Mouse (Mus musculus) frontal cortex, postnatal 14 days (tissue): ENCODE measurements around the gene Frmpd2.
A peak's percentile ranks its signal among the peaks of the same experiment; 100 is the strongest.
"Not testable (repeated sequence)": the region's sequence is repeated elsewhere in the genome, so short reads cannot be mapped to it uniquely, and the experiment has no call there.

Experiments
- DNase-seq, 2 experiments: peaks; one replicate each; pipeline ENCODE4 v3.0.0; 2022; ENCODE audit warnings: low spot score in 2 of 2

Gene Frmpd2

DNA sequence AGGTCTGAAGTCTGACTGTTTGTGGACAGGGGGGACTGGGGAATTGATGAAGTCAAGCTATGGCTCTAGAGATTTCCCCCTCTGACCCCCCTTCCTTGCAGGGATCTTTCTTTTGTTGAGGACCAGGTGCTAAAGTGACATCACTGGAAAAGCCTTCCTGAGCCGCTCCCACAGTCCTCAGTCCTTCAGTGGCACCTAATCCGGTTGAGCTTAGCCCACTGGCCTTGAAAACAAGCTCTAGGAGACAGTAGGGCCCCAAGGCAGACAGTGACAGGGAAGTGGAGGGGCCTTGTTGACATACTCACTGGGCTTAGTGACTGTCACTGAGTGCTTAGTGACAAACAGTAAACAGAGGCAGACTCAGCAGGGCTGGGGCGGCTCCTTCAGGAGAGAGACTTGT, at the start of gene Frmpd2:
Gene Frmpd2, plus strand, starts transcription at position 366 of the 400 bp plus-strand sequence.
- no peak for DNase-seq

DNA sequence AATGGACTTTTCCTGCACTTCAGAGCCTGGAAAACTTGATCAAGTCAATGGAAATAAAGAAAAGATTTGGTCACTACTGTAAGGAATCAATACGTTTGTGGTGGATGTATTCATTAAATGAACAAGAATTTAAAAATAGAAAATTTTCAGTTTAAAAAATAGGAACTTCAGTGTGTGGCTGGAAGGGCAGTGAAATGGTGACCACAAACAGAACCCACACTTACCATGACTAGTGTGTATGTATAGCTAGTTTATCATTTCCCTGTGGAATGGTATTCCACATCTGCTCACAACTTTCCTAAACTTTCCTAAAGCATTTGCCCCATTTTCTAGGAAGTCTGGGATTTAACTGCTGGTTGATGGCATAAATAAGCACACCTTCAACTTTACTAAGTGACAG, 48.5 kb upstream of the Frmpd2 start:
- DNase-seq: no peak

DNA sequence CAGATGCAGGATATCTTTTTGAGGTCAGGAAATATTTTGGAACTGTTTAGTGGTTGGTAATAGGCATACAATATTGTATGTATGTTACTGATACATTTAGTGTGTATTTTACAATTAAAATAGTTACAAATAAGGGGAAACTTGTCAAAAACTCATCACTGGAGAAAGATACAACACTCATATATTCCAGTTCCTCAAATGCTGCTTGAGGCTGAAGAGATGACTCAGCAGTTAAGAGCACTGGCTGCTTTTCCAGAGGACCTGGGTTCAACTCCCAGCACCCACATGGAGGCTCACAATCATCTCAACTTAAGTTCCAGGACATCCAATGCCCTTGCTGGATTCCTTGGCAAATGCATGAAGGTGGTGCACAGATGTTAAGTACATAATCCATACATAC, 47.4 kb upstream of the Frmpd2 start:
- DNase-seq: no peak

DNA sequence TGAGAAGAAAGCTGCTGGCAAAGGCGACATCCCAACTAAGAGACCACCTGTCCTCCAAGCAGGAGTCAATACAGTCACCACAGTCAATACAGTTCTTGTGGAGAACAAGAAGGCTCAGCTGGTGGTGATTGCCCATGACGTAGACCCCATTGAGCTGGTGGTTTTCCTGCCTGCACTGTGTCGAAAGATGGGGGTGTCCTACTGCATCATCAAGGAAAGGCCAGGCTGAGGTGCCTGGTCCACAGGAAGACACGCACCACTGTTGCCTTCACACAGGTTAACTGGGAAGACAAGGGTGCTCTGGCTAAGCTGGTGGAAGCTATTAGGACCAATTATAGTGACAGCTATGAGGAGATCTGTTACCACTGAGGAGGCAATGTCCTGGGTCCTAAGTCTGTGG, 39.0 kb upstream of the Frmpd2 start:
- DNase-seq: not testable (repeated sequence)

DNA sequence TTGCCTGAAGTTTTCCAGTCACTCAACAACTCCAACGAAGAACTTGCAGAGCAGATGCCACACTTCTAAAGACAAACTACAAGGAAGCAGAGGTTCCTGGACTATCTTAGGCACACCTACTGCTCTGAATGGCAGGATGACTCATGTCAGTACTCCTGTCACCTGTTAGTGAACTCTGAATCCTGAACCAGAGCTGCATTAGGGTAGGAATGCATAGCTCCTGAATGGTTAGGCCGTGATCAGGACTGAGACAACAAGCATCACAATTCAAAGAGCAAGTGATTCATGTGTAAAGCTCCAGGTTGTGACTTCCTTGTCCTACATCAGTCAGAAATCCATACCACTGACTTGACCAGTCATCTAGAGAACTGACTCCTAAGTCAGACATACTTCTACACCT, 27.7 kb upstream of the Frmpd2 start:
- DNase-seq: no peak

DNA sequence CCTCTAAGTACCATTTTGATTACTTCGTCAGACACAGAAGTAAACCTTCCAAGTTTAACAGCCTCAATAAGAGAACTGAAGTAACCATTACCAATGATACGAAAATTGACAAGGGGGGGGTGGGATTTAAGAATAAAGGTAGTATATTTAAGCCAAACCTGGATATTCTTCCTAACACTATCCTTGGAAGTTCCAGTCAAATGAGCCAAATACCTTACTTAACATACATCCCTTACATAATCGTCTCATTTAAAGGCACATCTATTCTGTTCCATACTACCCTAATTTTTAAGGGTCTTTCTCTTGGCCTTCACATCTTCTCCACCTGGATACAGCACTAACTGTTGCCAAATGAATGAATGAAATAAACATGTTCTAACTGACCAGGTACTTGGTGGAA, 25.5 kb upstream of the Frmpd2 start:
- DNase-seq: no peak

DNA sequence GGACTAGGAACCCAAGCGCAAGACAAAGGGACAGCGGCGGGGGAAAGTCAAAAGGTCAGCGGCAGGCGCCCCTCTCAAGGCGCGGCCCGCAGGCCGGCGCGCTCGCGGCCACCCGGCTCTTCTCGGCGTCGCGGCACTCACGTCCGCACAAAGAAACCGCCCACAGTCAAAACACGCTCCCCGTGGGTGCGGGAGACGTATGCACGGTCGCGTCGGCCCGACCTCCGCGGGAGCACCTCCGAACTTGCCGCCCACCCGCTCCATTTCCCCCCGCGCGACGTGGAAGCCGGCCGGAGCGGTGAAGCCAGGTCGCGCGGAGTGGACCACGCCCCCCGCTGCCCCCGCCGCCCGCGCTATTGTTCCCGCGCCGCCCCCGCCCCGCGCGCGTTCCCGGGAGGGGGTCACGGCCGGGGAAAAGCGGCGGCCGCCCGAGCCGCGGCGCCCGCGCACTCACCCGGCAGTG, 24.9 kb upstream of the Frmpd2 start:
- DNase-seq: peak; percentile 24 to 36

DNA sequence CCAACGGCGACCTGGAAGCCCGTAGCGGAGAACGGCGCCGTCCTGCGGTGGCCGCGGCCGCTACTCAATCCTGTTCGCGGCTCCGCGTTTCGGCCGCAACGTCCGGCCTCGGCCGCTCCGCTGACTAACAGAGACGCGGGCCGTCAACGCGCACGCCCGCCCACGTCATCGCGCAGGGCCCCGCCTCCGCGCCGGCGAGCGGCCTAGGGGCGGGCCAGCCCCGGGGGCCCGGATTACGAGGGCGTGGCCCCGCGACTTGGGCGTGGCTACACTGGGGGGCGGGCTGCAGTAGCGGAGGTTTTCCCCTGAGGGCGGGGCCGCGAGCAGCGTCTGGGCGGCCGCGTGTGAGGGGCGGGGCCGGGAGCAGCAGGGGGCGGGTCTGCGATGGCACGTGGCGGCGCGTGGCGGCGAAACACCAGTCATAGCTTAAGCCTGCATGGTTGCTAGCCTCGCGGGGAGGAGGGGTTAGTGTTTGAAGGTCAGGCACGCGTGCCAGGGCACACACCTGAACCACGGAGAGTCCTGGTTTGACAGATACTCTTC, 24.4 kb upstream of the Frmpd2 start, which contains the start of gene Mapk8:
Gene Mapk8, minus strand, starts transcription at position 132 of the 543 bp plus-strand sequence.
- peak; percentile 90 to 93 for DNase-seq

DNA sequence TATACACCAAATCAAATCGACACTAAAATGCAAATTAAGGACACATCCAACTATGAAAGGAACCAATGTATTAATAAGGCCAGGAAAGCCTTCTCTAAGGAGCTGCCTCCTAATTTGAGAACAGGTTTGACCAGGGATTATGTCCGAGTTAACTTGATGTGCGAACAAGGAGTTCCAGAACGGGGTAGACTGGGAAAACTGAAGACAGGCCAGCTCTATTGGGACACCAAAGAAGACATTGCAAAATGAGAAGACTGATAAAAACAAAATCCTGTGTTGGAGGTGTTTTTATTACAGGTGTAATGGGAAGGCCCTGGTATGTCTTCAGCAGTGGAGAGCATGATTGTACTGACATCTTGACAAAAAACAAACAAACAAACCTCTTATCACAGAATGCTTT, 23.2 kb upstream of the Frmpd2 start:
- no peak for DNase-seq

DNA sequence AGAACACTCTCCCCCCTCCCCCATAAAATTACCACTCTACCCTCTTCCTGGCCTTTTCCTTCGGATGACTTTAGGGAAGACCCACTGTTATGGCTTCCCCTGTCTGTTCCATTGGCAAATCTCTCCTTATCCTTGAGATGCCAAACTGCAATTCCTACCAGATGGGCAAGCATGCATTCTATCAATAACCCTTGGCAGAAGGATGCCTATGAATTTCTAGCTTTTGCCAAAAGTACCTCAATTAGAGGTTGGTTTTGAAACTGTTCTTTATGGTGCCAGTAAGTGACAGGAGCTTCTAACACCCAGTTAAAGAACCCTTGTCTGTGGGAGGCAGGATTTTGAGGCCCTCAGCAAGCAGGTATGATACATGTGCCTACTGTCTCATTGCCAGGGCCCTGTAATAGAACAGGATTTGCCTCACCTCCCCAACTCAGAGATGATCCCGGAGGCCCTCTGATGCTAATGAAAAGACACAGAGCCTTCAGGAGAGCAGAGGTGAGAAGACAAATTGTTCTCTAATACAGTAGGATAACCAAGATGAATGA, 22.1 kb upstream of the Frmpd2 start:
- no peak for DNase-seq

DNA sequence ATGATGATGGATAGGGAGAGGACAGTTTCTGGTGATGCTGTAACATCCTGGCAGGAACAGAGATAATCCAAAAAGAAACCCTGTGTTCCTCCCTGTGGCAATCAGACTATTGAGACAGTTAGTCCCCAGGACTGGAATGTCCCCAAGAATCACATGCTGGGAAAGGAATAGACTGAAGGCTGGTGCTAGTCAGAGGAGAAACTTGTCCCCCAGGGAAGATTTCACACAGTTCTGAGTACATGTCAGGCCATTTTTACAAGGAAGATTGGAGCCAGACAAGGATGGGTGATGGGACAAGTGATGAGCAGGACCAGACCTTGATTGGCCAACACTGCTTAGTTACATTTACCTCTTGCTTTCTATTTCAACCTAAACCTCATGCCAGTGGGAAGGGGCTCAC, 21.2 kb upstream of the Frmpd2 start:
- no peak for DNase-seq

DNA sequence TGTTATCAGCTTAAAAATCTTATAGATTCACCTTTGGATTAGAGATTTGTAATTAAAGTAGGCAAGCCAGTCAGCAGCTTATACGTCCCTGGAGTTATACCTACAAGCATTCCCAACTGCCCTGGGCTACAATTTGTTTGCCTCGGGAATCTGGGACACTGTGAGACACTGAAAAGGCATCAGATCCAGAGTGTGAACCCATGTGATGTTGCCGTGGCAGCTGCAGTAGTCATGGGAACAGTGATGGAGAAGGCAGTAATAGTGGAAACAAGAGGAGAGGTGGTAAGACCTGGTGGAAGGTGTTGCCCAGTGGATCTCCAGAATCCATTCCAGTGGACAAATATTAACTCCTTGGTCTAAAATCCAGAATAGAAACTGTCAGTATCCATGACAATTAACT, 7.8 kb upstream of the Frmpd2 start:
- no peak for DNase-seq

DNA sequence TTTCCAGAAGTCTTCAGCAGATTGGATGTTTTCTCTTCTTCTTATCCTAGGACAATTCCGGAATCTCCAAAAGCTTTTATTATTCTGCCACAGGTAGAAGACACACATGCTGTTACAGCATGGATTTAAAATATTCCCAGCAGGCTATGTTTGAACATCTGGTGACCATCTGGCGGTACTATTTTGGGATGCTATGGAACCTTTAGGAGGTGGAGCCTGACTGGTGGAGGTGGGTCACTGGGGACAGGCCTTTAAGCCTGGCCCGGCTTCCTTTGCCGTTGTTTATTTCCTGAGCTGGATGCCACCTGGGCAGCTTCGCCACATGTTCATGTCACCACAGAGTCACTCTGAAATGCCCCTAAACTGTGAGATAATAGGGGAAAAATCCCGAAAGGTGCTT, 3.7 kb upstream of the Frmpd2 start:
- no peak for DNase-seq

DNA sequence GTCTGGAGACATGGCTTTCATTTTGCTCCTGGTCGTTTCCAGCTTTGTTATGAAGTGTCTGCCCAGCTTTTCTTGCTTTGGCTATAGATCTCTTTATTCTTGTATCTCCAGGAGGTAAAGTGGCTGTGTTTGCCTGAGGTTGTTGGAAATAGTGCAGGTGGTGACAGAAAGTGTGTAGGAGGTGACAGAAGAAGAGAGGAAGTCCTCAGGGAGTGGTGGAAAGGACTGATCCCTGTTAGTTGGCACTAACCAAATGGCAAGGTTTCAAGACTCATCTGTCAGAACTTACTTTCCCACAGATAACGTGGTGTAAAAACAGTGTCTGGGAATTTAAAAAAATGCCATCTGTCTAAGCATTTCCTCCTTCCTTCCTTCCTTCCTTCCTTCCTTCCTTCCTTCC, 3.0 kb downstream of the Frmpd2 start:
- DNase-seq: no peak

DNA sequence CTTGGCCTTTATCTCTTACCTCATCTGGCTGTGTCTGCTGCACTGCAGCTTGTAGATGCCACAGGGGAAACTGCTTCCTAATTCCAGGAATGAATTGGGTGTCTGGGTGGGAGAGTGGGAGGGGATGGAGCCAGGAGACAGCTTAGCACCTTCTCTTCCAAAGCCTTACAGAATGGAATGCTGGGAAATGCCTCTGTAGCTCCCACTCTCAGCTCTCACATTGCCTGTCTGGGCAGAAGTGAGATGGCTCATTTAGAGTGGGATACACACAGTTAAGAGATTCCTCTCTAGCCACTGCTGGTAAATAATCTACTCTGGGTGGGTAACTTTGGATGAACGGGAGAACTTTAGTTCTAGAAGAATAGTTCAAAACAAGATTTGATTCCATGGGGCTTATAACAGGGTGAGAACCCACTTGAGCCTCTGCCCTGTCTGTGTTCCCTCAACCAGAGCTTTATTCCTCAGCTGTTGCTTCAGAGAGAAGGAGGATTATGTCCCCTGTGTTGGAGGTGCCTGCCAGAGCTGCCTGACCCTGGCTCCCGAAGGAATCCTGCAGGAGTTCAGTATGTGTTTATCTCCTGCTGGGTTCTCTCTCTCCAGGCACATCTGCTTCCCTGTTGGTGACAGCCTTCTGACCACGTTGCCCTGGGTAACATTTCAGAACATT, 4.7 kb downstream of the Frmpd2 start:
- DNase-seq: no peak

DNA sequence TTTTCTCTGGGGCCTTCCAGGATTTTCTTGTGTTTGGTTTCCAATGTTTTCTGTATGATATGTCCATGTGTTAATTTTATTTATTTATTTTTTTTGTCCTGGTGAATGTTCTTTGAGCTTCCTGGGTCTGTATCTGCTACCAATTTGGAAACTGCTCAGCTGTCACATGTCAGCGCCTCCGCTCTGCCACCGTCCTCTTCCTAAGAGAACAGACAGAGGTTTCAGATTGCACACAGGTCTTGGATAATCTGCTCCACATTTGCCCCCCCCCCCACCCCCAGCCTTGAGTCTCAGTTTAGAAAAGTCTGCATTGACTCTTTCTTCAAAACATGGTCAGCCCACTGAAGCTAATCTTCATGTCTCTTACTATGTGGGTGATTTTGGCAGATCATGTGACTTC, 10.5 kb downstream of the Frmpd2 start:
- DNase-seq: no peak

DNA sequence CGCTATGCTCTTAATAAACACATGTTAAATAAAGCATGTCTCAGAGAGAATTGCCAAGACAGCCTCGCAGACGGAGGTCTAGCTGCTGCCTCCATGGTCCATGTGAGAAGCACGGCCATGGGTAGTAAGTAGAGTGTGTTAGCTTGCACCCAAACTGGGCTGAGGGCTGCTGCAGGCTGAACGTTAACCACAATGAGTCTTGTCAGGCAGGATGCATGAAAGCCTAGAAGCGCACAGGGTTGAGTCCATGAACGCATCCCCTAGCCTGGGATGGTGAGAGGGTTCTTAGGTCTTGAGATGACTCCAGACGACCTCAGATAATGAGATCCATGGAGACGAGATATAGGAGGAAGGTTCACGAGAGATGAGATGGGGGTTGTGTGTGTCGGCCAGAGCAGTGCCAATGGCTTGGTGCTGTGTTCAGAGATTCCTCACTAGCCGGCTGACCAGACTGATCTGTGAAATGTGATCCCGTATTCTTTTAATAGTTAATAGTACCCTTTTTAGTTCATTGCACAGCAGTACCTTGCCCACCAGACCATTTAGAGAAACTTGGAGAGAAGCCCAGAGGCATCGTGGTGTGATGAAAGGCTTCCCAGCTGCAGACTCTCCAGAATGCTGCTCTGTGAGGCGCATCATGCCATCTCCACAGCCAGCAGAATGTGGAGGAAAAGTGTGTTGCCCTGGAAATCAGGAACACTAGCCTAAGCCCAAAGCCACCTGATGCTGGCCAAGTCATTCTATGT, 16.5 kb downstream of the Frmpd2 start:
- DNase-seq: no peak

DNA sequence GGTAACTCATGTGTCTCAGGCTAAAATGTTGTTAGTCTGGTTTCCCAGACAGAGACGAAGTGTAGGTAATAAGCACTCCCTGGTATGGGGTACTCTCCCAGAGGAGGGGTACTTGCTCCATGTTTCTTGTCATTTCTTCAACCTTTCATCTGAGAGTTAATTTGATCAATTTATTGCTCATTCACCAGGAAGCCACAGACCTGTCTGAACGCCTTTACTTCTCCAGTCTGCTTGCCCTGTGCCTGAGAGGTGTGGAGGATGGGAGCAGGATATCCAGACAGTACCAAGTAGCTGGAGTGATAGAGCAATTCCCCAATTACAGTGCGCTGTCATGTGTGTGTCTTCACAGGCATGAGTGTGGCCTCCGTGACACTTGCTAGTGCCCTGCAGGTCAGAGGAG, 23.7 kb downstream of the Frmpd2 start:
- no peak for DNase-seq

DNA sequence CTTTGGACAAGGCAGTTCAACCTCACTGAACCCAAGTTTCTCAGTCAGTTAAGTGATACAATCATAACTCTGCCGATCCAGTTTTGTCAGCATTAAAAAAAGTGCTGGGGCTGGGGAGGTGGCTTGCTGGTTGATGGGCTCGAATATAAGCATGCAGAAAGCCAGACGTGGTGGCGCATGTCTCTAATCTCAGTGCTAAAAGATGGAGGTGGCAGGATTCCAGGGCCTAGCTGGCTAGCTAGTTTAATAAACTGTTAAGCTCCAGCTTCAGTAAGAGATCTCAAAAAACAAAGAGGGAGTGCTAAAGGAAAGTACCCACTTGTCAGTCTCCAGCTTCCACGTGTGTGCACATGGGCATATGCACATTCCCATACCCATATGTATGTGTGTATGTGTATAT, 25.9 kb downstream of the Frmpd2 start:
- DNase-seq: no peak

DNA sequence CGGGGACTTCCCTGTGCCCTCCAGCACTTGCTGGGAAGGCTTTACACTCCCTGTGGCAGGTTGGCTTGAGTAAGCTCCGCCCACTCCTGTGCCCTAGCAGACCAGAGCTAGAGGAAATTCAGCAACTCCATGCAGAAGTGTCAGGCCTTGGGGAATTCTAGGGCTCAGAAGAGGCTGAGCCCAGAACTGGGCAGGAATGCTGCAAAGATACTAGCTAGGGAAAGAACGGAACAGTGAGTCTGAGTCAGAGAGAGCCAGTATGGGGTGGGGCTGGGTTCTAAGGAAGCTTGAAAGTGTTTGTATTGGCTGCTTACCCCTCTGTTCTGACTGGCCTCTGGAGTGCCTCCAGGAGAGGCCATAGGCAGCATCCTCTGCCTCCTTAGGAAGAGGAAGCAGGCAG, 27.4 kb downstream of the Frmpd2 start:
- DNase-seq: no peak

DNA sequence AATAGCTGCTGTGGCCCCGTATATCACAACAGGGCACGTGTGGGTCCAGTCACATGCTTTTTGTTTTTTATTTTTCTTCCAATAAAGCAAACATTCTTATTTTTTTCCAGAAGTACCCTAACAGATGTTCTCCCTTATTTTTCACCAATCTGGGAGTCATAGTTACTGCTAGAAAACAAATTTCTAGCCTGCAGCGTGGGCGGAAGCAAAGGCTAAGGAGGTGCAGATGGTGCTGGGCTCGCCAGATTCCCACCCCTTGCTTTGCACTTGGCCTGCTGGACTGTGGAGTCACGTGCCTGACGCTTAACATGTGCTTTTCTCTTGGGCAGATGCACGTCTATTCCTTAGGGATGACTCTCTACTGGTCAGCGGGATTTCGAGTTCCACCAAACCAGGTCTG, 29.1 kb downstream of the Frmpd2 start:
- no peak for DNase-seq

DNA sequence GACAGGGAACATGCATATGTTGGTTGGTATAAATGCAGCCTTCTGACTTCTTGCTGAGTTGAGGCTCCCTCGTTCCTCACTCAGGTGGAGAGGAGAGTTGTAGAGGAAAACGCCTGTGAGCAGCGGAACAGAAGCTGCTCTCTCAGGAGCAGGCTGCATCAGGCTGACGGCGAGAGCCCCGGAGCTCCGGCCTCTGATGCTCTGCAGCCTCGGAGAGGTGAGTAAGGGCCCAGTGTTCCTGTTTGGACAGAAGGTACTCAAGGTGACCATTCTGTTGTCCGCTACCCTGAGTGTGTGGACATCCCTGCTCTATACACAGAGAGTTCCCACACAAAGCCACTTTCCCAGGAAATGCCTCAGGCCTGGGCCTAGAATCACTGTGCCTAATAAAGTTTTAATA, 31.8 kb downstream of the Frmpd2 start:
- no peak for DNase-seq

DNA sequence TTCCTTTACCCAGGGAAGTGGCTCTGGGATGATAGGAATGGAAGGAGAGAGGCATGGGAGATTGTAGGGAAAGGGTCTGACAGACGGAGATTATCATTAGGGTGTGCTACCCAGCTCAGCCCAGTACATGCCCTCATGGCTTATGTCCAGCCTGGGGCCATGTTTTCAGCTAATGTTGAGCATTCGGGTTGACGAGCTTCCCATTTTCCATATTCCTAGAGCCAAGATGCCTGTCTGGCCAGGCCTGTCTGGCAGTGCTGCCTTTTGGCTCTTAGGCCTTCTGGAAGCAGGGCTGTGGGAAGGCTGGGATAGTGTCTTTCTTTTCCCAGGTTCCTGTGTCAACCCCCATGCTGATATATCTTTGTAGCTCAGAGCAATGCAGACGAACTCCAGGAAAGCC, 35.2 kb downstream of the Frmpd2 start:
- DNase-seq: no peak
